Mouse (Mus musculus): ENCODE results near the gene Gps1.
"Not testable (repeated sequence)": the region's sequence is repeated elsewhere in the genome, so short reads cannot be mapped to it uniquely, and the experiment has no call there.

Gps1 gene

GRCm38 (mm10) chr11:120783426-120784063 is 527 bp upstream of the Gps1 start:
- in situ Hi-C loops (cut with MseI, MboI) = no loop called here

GRCm38 (mm10) chr11:120785145-120785544 is 1.1 kb downstream of the Gps1 start:
- in situ Hi-C loops (cut with MseI, MboI) = no loop called here

GRCm38 (mm10) chr11:120788460-120788859 is 4.4 kb downstream of the Gps1 start:
- in situ Hi-C loops (cut with MseI, MboI) = not testable (repeated sequence)

- in situ Hi-C loops (cut with MseI, MboI) = no loop called here
These were observed 5.3 kb downstream of the Gps1 start for GRCm38 (mm10) chr11:120789355-120789754.

GRCm38 (mm10) chr11:120789810-120790209 is 5.7 kb downstream of the Gps1 start:
- in situ Hi-C loops (cut with MseI, MboI) = no loop called here

GRCm38 (mm10) chr11:120792652-120793051 is 8.6 kb downstream of the Gps1 start:
- in situ Hi-C loops (cut with MseI, MboI) = no loop called here

- in situ Hi-C loops (cut with MseI, MboI) = no loop called here
These were observed 11.9 kb downstream of the Gps1 start, which contains the start of gene Dus1l for GRCm38 (mm10) chr11:120795756-120796613. Dus1l (minus strand) TSS chr11:120796403.

GRCm38 (mm10) chr11:120796614-120796946 is 12.5 kb downstream of the Gps1 start:
- in situ Hi-C loops (cut with MseI, MboI) = no loop called here

- in situ Hi-C loops (cut with MseI, MboI) = no loop called here
These were observed 14.2 kb downstream of the Gps1 start for GRCm38 (mm10) chr11:120798244-120798643.

- in situ Hi-C loops (cut with MseI, MboI) = no loop called here
These were observed 15.3 kb downstream of the Gps1 start for GRCm38 (mm10) chr11:120799316-120799890.

GRCm38 (mm10) chr11:120800061-120800904 is 16.2 kb downstream of the Gps1 start:
- in situ Hi-C loops (cut with MseI, MboI) = no loop called here

- in situ Hi-C loops (cut with MseI, MboI) = no loop called here
These were observed 20.2 kb downstream of the Gps1 start for GRCm38 (mm10) chr11:120804274-120804673.

GRCm38 (mm10) chr11:120804769-120805168 is 20.7 kb downstream of the Gps1 start:
- in situ Hi-C loops (cut with MseI, MboI) = no loop called here

GRCm38 (mm10) chr11:120805375-120806298 is 21.6 kb downstream of the Gps1 start:
- in situ Hi-C loops (cut with MseI, MboI) = no loop called here

GRCm38 (mm10) chr11:120808010-120808409 is 23.9 kb downstream of the Gps1 start:
- in situ Hi-C loops (cut with MseI, MboI) = no loop called here

- in situ Hi-C loops (cut with MseI, MboI) = no loop called here
These were observed 28.0 kb downstream of the Gps1 start for GRCm38 (mm10) chr11:120812068-120812467.

- in situ Hi-C loops (cut with MseI, MboI) = no loop called here
These were observed 33.3 kb downstream of the Gps1 start for GRCm38 (mm10) chr11:120817358-120817757.

- in situ Hi-C loops (cut with MseI, MboI) = no loop called here
These were observed 34.2 kb downstream of the Gps1 start for GRCm38 (mm10) chr11:120818251-120818650.

GRCm38 (mm10) chr11:120819556-120819955 is 35.5 kb downstream of the Gps1 start:
- in situ Hi-C loops (cut with MseI, MboI) = no loop called here

GRCm38 (mm10) chr11:120820546-120820945 is 36.5 kb downstream of the Gps1 start:
- in situ Hi-C loops (cut with MseI, MboI) = no loop called here

Measured in mouse trophoblast stem cell (cell line).